Mouse (Mus musculus): ENCODE data around the gene Plin3.
"Not testable (repeated sequence)": the region's sequence is repeated elsewhere in the genome, so short reads cannot be mapped to it uniquely, and the experiment has no call there.

Gene Plin3

DNA sequence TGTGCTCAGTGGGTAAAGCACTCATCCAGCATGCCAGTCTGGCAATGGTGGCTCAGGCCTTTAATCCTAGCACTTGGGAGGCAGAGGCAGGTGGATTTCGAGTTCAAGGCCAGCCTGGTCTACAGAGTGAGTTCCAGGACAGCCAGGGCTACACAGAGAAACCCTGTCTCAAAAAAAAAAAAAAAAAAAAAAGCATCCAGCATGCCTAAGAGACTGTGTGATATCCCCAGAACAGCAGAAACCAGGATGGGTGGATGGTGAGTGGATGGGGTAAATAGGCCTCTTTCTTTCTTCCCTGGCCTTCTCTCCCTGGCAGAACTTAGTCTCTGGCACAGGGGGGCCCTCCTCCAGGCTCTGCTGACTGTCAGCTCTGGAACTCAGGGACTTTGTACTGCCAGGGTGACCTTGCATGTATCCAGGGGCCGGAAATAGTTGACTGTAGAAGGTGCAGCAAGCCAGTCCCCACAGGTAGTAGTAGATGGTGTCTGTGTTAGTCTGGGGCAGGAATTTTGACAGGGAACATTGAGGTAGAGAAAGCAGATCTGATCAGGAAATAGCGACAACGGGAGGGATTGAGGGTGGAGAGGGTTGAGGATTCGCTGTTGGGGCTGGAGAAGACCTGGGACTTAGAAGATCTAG is 16.7 kb downstream of the Plin3 start:
- no peak for DNase-seq (ENCODE audit: low spot score in 2 of 2)

DNA sequence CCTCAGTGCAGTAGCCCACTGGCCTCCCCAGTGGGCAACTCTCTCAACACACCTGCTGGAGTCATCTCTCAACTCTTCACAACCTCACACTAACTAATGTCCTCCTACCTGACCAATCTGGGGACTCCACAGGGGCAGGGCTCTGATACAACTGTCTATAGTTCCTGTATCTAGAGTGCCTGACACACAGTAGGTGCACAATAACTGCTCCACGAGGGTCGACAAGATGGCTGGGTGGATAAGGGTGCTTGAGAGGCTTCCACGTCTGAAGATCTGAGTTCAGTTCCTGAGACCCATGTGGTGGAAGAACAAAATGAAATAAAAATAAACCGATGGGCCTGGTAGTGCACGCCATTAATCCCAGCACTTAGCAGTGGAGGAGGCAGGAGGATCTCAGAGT is 18.7 kb downstream of the Plin3 start:
- no peak for DNase-seq (ENCODE audit: low spot score in 2 of 2)

DNA sequence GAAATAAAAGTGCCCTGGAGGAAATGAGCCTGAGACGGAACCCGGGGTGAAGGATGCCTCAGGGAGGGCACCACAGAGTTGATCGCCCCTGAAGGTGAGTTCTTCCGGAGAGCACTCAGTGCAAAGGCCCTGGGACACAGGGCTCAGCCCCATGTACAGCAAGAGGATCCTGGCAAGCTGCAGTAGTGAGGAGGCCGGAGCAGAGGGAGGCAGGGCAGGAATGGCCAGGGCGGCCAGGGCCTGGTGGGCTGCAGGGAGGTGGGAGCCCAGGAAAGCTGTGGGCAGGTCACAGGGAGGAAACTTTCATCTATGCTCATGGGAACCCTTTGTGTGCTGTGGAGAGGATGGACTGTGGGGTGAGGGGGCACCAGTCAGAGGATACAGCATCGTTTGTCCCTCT is 19.2 kb downstream of the Plin3 start:
- no peak for DNase-seq (ENCODE audit: low spot score in 2 of 2)

DNA sequence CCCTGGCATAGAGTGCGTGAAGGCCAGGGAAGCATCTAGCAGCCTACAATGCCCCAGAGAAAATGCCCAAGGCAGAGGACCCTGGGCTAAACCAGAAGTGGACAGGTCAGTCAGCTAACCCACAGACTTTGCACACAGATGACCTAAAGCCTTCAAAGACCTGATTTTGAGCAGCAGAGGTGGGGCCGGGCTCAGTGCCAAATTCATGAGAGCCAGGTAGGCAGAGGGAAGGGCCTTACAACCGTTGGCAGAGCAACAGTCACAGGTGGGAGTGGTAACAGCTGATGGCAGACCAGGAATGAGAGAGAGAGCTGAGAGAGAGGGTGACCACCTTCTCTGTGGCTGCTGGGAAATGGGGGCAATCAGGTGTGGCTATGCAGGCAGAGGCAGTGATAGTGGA is 20.0 kb downstream of the Plin3 start:
- DNase-seq (ENCODE audit: low spot score in 2 of 2) = no peak

DNA sequence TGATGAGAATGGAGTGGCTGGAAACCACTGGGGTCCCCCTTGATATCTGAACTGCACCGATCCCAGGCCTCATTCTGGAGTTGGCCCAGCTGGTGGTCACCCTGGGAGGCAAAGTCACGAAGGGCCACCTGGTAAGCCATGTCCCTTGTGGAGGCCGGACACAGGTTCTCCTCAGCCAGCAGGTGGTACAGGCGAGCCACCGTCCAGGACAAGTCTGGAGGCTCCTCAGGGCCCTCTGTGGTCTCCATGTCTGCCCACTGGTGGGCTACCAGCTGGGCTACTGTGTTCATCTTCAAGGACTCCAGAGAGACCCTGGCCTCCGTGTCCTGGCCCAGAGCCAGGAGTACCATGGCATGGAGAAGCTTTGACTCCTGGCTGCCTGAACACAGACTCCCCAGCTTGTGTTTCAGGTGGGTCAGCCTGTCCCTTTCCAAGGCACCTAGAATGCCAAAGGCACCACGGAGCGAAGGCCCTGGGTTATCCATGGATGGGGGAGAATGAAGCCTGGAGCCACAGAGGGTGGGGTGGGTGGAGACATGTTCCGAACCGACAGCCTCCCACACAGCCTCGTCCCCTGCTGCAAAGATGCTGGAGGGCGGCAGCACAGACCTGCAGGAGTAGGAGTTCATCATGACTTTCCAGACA is 20.9 kb downstream of the Plin3 start:
- no peak for DNase-seq (ENCODE audit: low spot score in 2 of 2)

DNA sequence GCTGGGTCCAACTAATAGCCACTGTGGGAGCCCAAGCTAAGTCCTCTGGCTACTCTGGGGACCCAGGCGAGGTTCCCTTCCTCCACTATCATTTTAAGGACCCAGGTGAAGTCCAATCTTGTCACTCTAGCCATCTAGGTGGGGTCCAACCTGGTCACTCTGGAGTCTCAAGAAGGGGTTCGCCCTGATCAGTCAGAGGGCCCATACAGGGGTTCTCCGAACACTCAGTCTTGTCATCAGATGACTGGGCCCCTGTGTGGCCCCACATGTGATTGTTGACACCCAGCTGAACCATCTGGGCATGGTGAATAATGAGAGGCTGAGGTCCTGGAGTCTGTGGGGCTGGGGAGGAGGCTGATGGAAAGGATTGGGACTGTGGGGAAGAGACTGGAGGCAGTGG is 22.9 kb downstream of the Plin3 start:
- no peak for DNase-seq (ENCODE audit: low spot score in 2 of 2)

DNA sequence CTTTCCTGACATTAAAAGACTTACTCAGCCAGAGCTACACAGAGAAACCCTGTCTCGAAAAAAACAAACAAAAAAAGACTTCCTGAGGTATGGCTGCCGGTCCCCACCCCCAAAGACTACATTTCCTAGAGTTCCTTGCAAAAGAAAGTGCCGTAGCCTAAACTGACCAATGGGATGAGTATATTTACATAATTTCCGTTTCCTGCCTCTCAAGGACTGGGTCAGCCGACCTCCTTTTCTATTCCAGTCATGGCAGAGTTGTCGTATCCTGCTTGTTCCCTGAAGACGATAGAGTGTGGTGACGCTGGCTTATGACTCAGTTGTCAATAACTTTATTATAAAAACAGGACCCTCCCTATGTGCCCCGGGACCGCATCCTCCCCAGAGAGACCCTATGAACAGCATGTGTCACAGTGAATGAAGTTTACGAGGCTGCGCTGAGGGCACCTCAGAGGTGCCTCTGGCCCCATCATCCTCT is 23.5 kb downstream of the Plin3 start:
- DNase-seq (ENCODE audit: low spot score in 2 of 2) = peak in 1 of 2 experiments; percentile 52

DNA sequence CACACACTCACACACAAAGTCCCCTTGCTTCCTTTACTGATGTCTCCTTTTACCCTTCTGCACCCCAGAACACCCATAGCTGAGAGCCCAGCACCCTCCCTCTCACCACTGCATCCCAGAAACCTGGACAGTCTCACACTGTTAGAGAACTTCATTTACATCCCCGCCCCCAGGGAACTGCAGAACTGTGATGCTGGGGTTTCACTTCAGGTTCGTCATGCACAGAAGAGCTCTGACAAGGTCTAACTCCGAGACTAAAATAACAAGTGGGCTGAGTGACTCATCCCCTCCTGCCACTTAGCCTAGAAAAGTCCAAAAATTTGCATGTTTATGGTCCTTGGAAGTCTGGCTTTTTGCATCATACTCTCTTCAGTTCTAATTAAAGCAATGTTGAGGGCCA is 26.4 kb downstream of the Plin3 start:
- peak in 1 of 2 experiments; percentile 60 for DNase-seq (ENCODE audit: low spot score in 2 of 2)

DNA sequence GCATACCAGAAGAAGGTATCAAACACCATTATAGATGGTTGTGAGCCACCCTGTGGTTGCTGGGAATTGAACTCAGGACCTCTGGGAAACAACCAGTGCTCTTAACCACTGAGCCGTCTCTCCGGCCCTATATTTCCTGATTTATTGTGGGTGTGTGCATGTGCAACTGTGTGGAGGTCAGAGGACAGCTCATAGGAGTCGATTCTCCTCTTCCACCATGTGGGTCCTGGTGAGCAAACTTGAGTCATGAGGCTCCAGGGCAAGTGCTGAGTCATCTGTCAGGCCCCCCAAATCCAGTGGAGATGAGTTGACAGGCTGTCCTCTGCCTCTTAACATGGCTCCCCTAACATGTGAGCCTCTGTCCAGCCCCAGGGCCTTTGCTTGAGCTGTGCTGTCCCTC is 26.8 kb downstream of the Plin3 start:
- no peak for DNase-seq (ENCODE audit: low spot score in 2 of 2)

DNA sequence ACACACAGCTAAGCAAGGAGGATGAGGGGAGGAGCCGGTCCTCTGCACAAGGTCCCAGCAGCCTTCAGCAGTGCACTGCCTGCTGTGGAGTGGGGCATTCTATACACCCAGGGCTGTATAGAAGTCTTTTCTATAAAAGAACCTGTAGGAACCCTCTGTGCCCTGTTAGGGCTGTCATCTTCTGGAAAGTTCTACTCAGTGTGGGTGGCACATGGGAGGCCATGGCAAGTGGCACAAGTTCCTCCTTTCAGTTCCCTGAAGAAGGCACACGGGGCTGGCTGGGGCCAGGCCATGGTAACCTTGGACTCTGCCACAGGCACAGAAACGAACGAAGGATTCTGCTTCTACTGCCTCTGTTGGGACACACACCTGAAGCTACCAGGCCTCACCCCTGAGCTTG is 27.7 kb downstream of the Plin3 start:
- no peak for DNase-seq (ENCODE audit: low spot score in 2 of 2)

DNA sequence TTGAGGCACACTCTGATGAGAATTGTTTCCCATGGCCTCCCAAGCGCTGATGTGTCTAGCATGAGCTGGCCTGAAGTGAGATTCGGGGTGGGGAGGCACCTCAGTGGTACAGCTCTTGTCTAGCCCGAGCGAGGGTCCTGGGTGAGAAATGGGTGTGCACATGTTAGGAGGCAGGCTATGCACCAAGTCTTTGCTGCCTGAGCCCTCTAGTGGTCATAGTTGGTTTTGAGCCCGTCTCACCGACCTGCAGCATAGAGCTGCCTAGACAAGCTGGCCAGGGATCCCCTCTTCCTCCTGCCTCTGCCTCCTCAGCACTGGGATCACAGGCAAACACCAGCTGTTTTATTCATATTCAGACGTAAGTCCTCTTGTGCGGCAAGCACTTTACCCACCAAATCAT is 28.7 kb downstream of the Plin3 start:
- DNase-seq (ENCODE audit: low spot score in 2 of 2) = peak in 1 of 2 experiments; percentile 77

DNA sequence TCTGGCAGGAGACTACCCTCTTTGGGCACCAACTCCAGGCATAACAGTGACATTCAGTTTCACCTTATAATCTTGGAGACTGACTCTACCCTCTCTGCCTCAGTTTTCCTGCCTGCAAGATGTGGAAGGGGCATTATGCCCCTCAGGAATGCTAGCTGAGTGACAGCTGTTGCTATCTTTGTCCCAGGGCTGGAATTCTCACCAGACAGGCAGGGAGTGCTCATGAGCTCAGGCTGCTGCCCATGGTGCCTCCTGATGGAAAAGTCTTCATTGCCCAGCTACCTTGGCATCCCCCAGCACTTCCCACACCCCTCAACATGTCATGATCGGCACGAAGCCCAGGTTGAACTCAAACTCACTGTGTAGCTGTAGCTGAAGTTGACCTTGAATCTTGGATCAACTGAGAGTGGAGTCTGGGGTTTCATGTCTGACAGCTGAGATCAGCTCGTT is 30.0 kb downstream of the Plin3 start:
- no peak for DNase-seq (ENCODE audit: low spot score in 2 of 2)

DNA sequence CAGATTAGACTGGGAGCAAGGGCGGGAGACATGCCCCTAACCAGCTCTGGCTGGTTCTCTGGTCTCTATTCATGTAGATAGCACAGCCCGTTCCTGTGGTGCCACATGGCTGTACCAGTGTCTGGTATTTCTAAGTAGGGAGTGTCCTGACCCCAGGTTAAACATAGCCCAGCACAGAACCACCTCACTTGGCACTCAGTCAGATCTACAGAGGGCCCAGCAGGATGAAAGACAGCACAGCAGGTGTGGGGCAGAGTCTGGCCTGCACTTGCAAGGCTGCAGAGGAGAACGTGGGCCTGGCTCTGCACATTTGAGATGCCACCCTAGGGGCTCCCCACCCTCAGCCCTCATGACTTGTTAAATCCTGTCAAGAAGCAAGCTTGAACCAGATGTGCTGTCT is 31.5 kb downstream of the Plin3 start:
- DNase-seq (ENCODE audit: low spot score in 2 of 2) = no peak

DNA sequence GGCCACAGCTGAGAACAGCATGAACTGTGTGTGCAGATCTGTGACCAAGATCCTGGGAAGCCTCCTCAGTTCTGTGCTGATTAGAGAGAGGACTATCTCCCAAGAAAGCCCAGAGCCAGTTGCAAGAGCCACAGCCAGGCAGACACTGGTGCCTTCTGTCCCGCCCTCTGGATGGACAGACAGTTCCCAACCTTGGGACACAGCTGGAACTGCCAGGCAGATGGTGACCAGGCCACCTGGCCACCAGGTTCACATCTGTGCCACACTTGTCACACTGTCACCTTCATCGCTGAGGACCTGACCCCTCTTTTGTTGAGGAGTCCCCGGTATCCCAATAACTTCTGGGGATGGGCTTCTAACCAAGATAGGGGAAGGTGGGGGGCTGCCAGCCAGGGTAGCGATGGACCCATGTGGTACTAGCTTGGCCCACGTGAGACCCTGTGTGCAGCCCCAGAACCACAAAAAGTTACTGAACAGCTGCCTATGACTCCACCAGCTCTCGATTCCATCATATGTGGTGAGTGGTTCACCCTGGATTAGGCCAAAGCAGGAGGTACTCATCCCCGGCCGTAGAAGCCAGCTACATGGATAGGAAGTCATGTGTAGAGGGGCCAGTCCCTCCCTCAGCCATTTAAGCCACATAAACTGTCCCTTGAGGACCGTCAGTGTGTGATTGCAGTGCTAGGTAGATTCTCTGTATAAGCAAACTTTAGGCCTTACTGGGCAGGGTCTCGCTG is 33.2 kb downstream of the Plin3 start:
- DNase-seq (ENCODE audit: low spot score in 2 of 2) = no peak

DNA sequence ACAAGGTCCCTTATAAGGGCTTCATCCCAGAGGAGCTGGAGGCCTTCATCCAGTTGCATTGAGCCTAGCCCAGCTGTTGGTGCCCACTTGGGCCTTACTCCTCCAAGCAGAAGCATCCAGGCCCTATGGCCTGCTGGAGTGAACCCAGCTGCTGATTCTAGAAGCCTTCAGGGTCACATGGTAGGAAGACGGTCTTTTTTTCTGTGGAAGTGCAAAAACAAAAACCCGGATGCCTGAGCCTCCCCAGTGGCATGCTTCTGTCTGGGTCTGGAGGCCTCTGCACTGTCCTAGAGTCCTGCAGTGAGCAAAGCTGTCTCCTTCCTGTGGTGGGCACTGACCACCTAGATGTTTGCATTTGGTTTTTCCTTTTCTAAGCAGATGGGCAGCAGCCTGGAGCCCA is 33.9 kb downstream of the Plin3 start:
- DNase-seq (ENCODE audit: low spot score in 2 of 2) = not testable (repeated sequence)

DNA sequence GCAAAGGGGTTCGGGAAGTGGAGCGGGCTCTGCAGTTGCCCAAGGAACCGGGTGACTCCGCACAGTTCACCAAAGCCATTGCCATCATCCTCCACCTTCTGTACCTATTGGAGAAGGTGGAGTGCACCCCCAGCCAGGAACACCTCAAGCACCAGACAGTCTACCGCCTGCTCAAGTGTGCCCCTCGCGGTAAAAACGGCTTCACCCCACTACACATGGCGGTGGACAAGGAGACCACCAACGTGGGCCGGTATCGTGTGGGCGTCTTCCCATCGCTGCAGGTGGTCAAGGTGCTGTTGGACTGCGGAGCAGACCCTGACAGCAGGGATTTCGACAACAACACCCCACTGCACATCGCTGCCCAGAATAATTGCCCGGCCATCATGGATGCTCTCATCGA is 34.4 kb downstream of the Plin3 start:
- DNase-seq (ENCODE audit: low spot score in 2 of 2) = not testable (repeated sequence)

DNA sequence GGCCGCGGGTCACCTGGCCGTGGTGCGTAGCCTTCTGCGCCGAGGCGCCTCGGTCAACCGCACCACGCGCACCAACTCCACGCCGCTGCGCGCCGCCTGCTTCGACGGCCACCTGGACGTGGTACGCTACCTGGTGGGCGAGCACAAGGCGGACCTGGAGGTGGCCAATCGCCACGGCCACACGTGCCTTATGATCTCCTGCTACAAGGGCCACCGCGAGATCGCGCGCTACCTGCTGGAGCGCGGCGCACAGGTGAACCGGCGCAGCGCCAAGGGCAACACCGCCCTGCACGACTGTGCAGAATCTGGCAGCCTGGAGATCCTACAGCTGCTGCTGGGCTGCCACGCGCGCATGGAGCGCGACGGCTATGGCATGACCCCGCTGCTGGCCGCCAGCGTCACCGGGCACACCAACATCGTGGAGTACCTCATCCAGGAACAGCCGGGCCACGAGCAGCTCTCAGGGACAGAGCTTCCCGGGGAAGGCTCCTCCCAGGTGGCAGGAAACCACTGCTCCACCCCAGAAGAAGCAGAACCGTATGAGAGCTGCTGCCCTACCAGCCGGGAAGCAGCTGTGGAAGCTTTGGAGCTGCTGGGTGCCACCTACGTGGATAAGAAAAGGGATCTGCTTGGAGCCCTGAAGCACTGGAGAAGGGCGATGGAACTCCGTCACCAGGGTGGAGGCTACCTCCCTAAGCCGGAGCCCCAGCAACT is 35.3 kb downstream of the Plin3 start:
- DNase-seq (ENCODE audit: low spot score in 2 of 2) = no peak

DNA sequence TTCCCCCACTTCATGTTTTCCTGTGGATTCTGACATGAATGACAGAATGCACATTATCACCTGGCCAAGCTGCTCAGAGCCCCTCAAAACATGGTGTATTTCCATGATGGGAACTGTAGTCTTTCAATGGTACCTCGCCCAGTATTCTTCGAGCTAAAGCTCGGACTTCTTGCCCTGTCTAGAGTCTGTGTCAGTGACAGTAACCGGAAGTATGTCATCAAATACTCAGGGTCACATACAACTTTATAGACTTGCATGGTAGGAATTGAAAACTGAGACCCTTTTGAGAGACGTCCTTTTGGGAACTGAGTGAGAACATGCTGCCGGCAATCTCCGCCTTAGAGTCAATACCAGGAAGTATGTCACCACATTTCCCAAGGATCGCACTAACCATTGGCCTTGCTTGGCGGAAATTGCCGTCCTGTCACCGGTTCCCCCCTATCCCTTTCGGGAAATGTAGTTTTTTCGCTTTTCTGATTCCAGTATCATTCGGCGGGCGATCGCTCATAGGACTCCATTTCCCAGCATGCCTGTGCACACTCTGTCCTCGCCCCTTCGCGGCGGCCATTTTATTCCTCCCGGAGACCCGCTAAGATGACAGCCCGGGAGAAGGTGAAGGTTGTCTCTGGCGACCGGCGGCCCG is 36.3 kb downstream of the Plin3 start, which contains the start of gene Fem1a:
Fem1a (plus strand) TSS at position 572 of the 643 bp plus-strand sequence.
- peak; percentile 91 to 96 for DNase-seq (ENCODE audit: low spot score in 2 of 2)

DNA sequence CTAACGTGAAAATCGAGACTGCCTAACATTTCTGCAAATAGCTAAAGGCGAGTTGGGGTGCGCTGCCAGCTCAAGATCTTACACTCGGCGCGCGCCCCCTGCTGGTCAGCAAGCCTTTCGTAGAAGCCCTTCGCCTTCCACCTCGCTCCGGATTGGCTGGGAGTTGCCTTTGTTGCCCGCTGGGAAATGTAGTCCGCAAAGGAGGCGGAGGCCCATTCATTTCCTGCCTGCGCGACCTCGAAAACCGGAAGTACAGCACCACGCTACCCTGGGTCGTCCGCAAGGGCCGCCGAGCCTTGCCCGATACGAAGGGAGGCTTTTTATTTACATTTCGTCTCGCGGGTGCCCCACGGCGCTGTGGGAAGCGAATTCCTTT is 36.8 kb downstream of the Plin3 start:
- peak; percentile 98 to 99 for DNase-seq (ENCODE audit: low spot score in 2 of 2)

DNA sequence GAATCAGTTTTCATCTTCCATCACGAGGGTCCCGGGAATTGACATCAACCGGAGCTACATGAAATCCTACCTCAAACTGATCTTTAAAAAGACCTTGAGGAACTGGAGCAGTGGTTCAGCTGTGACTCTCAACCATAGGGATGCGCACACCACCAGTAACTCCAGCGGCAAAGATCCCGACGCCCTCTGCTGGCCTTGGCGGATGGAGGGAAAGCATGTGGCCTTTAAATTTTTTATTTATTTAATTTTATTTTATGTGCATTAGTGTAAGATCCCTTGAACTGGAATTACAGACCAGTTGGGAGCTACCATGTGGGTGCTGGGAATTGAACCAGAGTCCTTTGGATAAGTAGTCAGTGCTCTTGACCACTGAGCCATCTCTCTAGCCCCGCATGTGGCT is 37.2 kb downstream of the Plin3 start:
- DNase-seq (ENCODE audit: low spot score in 2 of 2) = peak in 1 of 2 experiments; percentile 69

DNA sequence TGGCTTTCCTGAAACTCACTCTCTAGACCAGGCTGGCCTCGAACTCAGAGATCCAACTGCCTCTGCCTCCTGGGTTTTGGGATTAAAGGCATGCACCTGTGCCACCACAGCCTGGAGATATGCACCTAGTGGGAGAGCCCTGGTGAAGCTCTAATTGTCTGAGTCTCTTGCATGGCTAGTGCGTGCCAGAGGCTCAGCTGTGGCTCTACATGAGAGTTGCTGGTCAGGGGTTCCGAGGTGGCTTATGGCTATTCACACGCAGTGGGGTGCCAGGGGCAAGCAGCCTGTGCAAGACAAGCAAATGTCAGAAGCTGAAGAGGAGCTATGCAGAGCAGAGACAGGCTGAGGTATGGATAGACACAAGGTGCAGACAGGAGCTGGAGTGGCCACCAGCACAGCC is 38.0 kb downstream of the Plin3 start:
- no peak for DNase-seq (ENCODE audit: low spot score in 2 of 2)
